Mouse (Mus musculus): Measurements from ENCODE around the gene Siah2. TPM values are rescaled to one million over a fixed set of nuclear protein-coding genes. Genes with fewer than 3 reads are reported as not detected.
A peak's percentile ranks its signal among the peaks of the same experiment; 100 is the strongest.

The Siah2 gene
- polyA plus RNA-seq, 1 experiment from 2014 or later, result 4.2 TPM

DNA sequence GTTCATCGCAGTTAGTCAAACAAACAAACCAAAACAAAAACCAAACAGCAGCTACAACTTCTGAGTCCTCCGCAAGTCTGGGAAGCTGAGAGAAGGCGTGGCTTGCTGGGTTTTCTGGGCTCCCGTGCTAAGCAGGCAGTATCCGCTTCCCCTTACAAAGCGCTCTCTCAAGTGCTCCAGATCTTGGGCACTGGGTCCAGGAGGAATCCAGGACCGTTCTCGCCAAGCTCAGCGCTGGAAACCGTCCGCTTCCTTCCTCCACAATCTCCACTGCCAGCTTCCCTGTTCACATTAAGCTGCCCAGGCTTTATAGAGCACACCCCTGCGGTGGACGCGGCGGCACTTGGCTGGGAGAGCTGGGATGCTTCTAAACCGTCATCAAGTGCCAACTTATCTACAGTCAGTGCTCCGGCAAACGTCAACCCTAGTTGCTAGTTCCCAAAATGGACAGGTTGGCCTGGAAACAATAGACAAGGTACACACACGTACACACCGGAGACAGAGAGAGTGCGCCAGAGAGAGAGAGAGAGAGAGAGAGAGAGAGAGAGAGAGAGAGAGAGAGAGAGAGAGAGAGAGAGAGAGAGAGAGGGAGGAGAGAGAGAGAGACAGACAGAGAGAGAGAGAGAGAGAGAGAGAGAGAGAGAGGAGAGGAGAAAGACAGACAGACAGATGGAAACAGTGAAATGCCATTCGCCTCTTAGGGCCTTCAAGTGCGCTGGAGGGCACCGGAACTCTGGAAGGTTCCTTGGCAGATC lies 1.4 kb downstream of the Siah2 start:
- Histone ChIP-seq H3K27me3 (ENCODE audit: control insufficient read depth, insufficient read depth, low read length) (peaks cover 3% of the 10 kb centered on the region; the same call in 1 of the 2 replicates), H3K9ac (ENCODE audit: low read length) (peak overlapping the region; percentile 70), H3K4me3 (ENCODE audit: low read depth, low read length) (peak overlapping the region; percentile 66), H3K36me3 (ENCODE audit: control insufficient read depth, insufficient read depth, low read length) (no peaks in the 10 kb centered on the region), H3K4me1 (ENCODE audit: control insufficient read depth, insufficient read depth, low read length) (peaks cover 9% of the 10 kb centered on the region; the same call in 1 of the 2 replicates), H3K4me2 (ENCODE audit: low read depth, severe bottlenecking) (peak overlapping the region; percentile 98), H3K27ac (replicated peaks; ENCODE audit: low read depth, low read length) (no peak overlapping the region), H3K9me3 (ENCODE audit: control insufficient read depth, low read length) (no peaks in the 10 kb centered on the region)
- WGBS, result under 1% methylated on average over 23 of the region's 24 CpGs
- peak; percentile 73 for DNase-seq (ENCODE audit: low spot score)
- ATAC-seq (ENCODE audit: insufficient number of reproducible peaks, low FRiP score, low TSS enrichment, low read depth), result no peak; the same call in 1 of the 2 replicates

GRCm38 (mm10) chr3:58689721-58690120 lies 2.5 kb downstream of the Siah2 start:
- Histone ChIP-seq H3K4me1 (ENCODE audit: control insufficient read depth, insufficient read depth, low read length) (peaks cover 9% of the 10 kb centered on the region; the same call in 1 of the 2 replicates), H3K4me3 (ENCODE audit: low read depth, low read length) (no peak overlapping the region), H3K9ac (ENCODE audit: low read length) (no peak overlapping the region), H3K9me3 (ENCODE audit: control insufficient read depth, low read length) (no peaks in the 10 kb centered on the region), H3K27ac (replicated peaks; ENCODE audit: low read depth, low read length) (no peak overlapping the region), H3K4me2 (ENCODE audit: low read depth, severe bottlenecking) (no peak overlapping the region), H3K36me3 (ENCODE audit: control insufficient read depth, insufficient read depth, low read length) (no peaks in the 10 kb centered on the region), H3K27me3 (ENCODE audit: control insufficient read depth, insufficient read depth, low read length) (peaks cover 3% of the 10 kb centered on the region; the same call in 1 of the 2 replicates)
- DNase-seq (ENCODE audit: low spot score) (no peak), ATAC-seq (ENCODE audit: insufficient number of reproducible peaks, low FRiP score, low TSS enrichment, low read depth) (no peak)
- 21% methylated on average over 3 of the region's 3 CpGs for WGBS

DNA sequence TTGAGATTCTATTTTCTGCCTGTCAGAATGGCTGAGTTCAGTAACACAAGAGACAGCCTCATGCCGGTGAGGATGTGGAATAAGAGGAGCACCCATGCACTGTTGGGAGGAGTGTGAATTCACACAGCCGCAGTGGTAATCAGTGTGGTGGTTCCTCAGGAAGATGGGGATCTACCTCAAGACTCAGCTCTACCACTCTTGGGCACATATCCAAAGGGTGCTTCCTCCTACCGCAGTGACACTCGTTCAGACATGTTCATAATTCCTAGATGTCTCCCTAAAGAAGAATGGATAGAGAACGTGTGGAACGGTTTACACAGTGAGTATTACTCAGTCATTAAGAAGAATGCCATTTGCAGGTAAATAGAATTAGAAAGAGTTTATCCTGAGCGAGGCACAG lies 3.1 kb downstream of the Siah2 start:
- ATAC-seq (ENCODE audit: insufficient number of reproducible peaks, low FRiP score, low TSS enrichment, low read depth) (no peak), DNase-seq (ENCODE audit: low spot score) (no peak)
- no peak overlapping the region for H3K27ac ChIP-seq (replicated peaks; ENCODE audit: low read depth, low read length)
- no peak overlapping the region for H3K9ac ChIP-seq (ENCODE audit: low read length)
- WGBS, result 77% methylated on average over 7 of the region's 7 CpGs
- no peaks in the 10 kb centered on the region for H3K9me3 ChIP-seq (ENCODE audit: control insufficient read depth, low read length)
- H3K36me3 ChIP-seq (ENCODE audit: control insufficient read depth, insufficient read depth, low read length), result no peaks in the 10 kb centered on the region
- peaks cover 9% of the 10 kb centered on the region; the same call in 1 of the 2 replicates for H3K4me1 ChIP-seq (ENCODE audit: control insufficient read depth, insufficient read depth, low read length)
- peaks cover 3% of the 10 kb centered on the region; the same call in 1 of the 2 replicates for H3K27me3 ChIP-seq (ENCODE audit: control insufficient read depth, insufficient read depth, low read length)
- H3K4me3 ChIP-seq (ENCODE audit: low read depth, low read length), result no peak overlapping the region
- H3K4me2 ChIP-seq (ENCODE audit: low read depth, severe bottlenecking), result no peak overlapping the region

DNA sequence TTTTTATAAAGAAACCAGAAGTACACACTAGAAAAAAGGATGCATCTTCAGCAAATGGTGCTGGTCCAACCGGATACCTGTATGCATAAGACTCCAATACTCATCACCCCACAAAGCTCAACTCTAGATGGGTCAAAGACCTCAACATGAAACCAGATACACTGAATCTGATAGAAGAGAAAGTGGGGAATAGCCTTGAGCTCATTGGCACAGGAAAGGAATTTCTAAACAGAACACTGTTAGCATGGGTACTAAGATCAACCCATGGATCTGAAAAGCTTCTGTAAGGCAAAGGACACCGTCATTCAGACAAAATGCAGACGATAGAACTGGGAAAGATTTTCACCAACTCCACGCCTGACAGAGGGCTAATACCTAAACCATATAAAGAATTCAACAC lies 3.6 kb downstream of the Siah2 start:
- no peak overlapping the region for H3K4me2 ChIP-seq (ENCODE audit: low read depth, severe bottlenecking)
- WGBS, result 91% methylated on average over 4 of the region's 4 CpGs

DNA sequence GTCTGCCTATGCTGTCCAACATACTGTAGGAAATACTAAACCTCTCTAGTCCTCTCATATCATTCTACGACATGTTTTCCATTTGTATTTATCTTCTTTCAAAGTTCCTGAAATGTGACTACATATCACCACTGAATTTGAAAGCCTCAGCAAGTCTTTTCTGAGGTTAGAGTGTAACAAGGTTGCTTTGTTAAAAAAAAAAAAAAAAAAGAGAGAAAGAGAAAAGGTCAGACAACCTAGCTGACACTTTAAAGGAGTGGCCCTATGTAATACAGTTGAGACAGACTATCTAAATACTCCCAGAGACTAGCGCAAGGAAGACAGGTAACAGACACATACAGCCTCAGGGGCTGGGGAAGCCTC lies 5.3 kb downstream of the Siah2 start:
- Histone ChIP-seq H3K4me2 (ENCODE audit: low read depth, severe bottlenecking) (no peak overlapping the region), H3K9ac (ENCODE audit: low read length) (no peak overlapping the region), H3K27me3 (ENCODE audit: control insufficient read depth, insufficient read depth, low read length) (no peaks in the 10 kb centered on the region), H3K36me3 (ENCODE audit: control insufficient read depth, insufficient read depth, low read length) (no peaks in the 10 kb centered on the region), H3K27ac (replicated peaks; ENCODE audit: low read depth, low read length) (no peak overlapping the region), H3K4me3 (ENCODE audit: low read depth, low read length) (no peak overlapping the region), H3K9me3 (ENCODE audit: control insufficient read depth, low read length) (no peaks in the 10 kb centered on the region), H3K4me1 (ENCODE audit: control insufficient read depth, insufficient read depth, low read length) (peaks cover 7% of the 10 kb centered on the region; the same call in 1 of the 2 replicates)
- no peak for DNase-seq (ENCODE audit: low spot score)
- WGBS, result 73% methylated on average over 2 of the region's 2 CpGs
- no peak for ATAC-seq (ENCODE audit: insufficient number of reproducible peaks, low FRiP score, low TSS enrichment, low read depth)

More for the DNA sequence above, 3.6 kb downstream of the Siah2 start:
- no peaks in the 10 kb centered on the region for H3K9me3 ChIP-seq (ENCODE audit: control insufficient read depth, low read length)
- H3K4me3 ChIP-seq (ENCODE audit: low read depth, low read length), result no peak overlapping the region
- no peak overlapping the region for H3K27ac ChIP-seq (replicated peaks; ENCODE audit: low read depth, low read length)
- H3K36me3 ChIP-seq (ENCODE audit: control insufficient read depth, insufficient read depth, low read length), result no peaks in the 10 kb centered on the region
- peaks cover 3% of the 10 kb centered on the region; the same call in 1 of the 2 replicates for H3K27me3 ChIP-seq (ENCODE audit: control insufficient read depth, insufficient read depth, low read length)
- ATAC-seq (ENCODE audit: insufficient number of reproducible peaks, low FRiP score, low TSS enrichment, low read depth), result no peak
- DNase-seq (ENCODE audit: low spot score), result no peak
- H3K4me1 ChIP-seq (ENCODE audit: control insufficient read depth, insufficient read depth, low read length), result peaks cover 9% of the 10 kb centered on the region; the same call in 1 of the 2 replicates
- no peak overlapping the region for H3K9ac ChIP-seq (ENCODE audit: low read length)

- 87% methylated on average over 7 of the region's 7 CpGs for WGBS
- ATAC-seq (ENCODE audit: insufficient number of reproducible peaks, low FRiP score, low TSS enrichment, low read depth), result no peak
- H3K36me3 ChIP-seq (ENCODE audit: control insufficient read depth, insufficient read depth, low read length), result no peaks in the 10 kb centered on the region
These were observed 5.8 kb downstream of the Siah2 start for GRCm38 (mm10) chr3:58686206-58686921.

GRCm38 (mm10) chr3:58685396-58685795 lies 6.8 kb downstream of the Siah2 start:
- H3K9me3 ChIP-seq (ENCODE audit: control insufficient read depth, low read length), result no peaks in the 10 kb centered on the region
- H3K36me3 ChIP-seq (ENCODE audit: control insufficient read depth, insufficient read depth, low read length), result no peaks in the 10 kb centered on the region
- ATAC-seq (ENCODE audit: insufficient number of reproducible peaks, low FRiP score, low TSS enrichment, low read depth) (no peak), DNase-seq (ENCODE audit: low spot score) (no peak)
- WGBS, result 98% methylated on average over 3 of the region's 3 CpGs
- H3K27me3 ChIP-seq (ENCODE audit: control insufficient read depth, insufficient read depth, low read length), result no peaks in the 10 kb centered on the region
- no peak overlapping the region for H3K9ac ChIP-seq (ENCODE audit: low read length)
- 0 out of 2 replicates have a peak, but pooled peaks cover 3% of the 10 kb centered on the region for H3K4me1 ChIP-seq (ENCODE audit: control insufficient read depth, insufficient read depth, low read length)
- no peak overlapping the region for H3K27ac ChIP-seq (replicated peaks; ENCODE audit: low read depth, low read length)
- H3K4me3 ChIP-seq (ENCODE audit: low read depth, low read length), result no peak overlapping the region
- H3K4me2 ChIP-seq (ENCODE audit: low read depth, severe bottlenecking), result no peak overlapping the region

More at GRCm38 (mm10) chr3:58686206-58686921, 5.8 kb downstream of the Siah2 start:
- no peaks in the 10 kb centered on the region for H3K27me3 ChIP-seq (ENCODE audit: control insufficient read depth, insufficient read depth, low read length)
- H3K4me1 ChIP-seq (ENCODE audit: control insufficient read depth, insufficient read depth, low read length), result peaks cover 7% of the 10 kb centered on the region; the same call in 1 of the 2 replicates
- H3K9me3 ChIP-seq (ENCODE audit: control insufficient read depth, low read length), result no peaks in the 10 kb centered on the region
- H3K4me2 ChIP-seq (ENCODE audit: low read depth, severe bottlenecking), result no peak overlapping the region
- H3K27ac ChIP-seq (replicated peaks; ENCODE audit: low read depth, low read length), result no peak overlapping the region
- no peak overlapping the region for H3K9ac ChIP-seq (ENCODE audit: low read length)
- no peak for DNase-seq (ENCODE audit: low spot score)
- no peak overlapping the region for H3K4me3 ChIP-seq (ENCODE audit: low read depth, low read length)

DNA sequence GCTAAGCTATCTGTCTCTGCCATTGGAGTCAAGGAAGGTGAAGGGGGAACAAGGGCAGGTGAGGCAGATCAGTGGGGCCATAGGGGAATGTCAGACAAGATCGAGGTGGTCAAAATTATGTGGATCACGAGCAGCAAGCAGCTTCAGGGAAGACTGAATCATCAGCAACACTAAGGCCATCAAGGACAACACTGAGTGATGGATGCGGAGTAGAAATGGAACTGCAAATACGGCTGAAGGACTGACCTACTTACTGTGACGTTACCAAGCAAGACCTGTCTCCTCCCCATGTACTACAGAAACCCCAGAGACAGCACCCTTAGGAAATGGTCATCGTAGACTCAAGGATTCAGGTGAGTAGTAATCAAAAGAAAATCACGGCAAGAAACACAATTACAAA lies 8.9 kb downstream of the Siah2 start:
- no peaks in the 10 kb centered on the region for H3K27me3 ChIP-seq (ENCODE audit: control insufficient read depth, insufficient read depth, low read length)
- no peaks in the 10 kb centered on the region for H3K9me3 ChIP-seq (ENCODE audit: control insufficient read depth, low read length)
- WGBS, result 86% methylated on average over 7 of the region's 7 CpGs

More for the DNA sequence above, 8.9 kb downstream of the Siah2 start:
- ATAC-seq (ENCODE audit: insufficient number of reproducible peaks, low FRiP score, low TSS enrichment, low read depth) (no peak), DNase-seq (ENCODE audit: low spot score) (no peak)
- H3K4me3 ChIP-seq (ENCODE audit: low read depth, low read length), result no peak overlapping the region
- H3K9ac ChIP-seq (ENCODE audit: low read length), result no peak overlapping the region
- H3K4me1 ChIP-seq (ENCODE audit: control insufficient read depth, insufficient read depth, low read length), result peaks cover 4% of the 10 kb centered on the region; the same call in 1 of the 2 replicates
- no peak overlapping the region for H3K4me2 ChIP-seq (ENCODE audit: low read depth, severe bottlenecking)
- no peak overlapping the region for H3K27ac ChIP-seq (replicated peaks; ENCODE audit: low read depth, low read length)
- no peaks in the 10 kb centered on the region for H3K36me3 ChIP-seq (ENCODE audit: control insufficient read depth, insufficient read depth, low read length)

Data from limb, embryonic 11.5 days (tissue).